Mouse (Mus musculus) neural tube, embryonic 14.5 days (tissue): Measurements from ENCODE around the gene Zfp90. TPM values are rescaled to one million over a fixed set of nuclear protein-coding genes. Genes with fewer than 3 reads are reported as not detected.

ENCODE experiments used
- ATAC-seq: fragments of 200-750 bp; cut with Nextera tagmentation; 2 replicates; pipeline ENCODE4 v1.8.0; 2017; ENCODE audit warnings: low read depth, mild to moderate bottlenecking, moderate TSS enrichment, moderate library complexity
- H3K27ac ChIP-seq: fragments of 300-500 bp; sonication (generic); 2 replicates; pipeline ENCODE4 v1.5.1; 2014; ENCODE audit warnings: low read depth, mild to moderate bottlenecking, control low read depth, low read length, moderate library complexity, mixed read lengths
- H3K27me3 ChIP-seq: fragments of 300-500 bp; sonication (generic); 2 replicates; pipeline ENCODE4 v1.6.1; 2014; ENCODE audit warnings: low read length; ENCODE audit not compliant: control insufficient read depth, insufficient read depth
- H3K36me3 ChIP-seq: fragments of 300-500 bp; sonication (generic); 2 replicates; pipeline ENCODE4 v1.6.1; 2014; ENCODE audit warnings: low read length, mixed read lengths; ENCODE audit not compliant: control insufficient read depth, insufficient read depth
- H3K4me1 ChIP-seq: fragments of 300-500 bp; sonication (generic); 2 replicates; pipeline ENCODE4 v1.6.1; 2014; ENCODE audit warnings: low read length; ENCODE audit not compliant: control insufficient read depth, insufficient read depth
- H3K4me2 ChIP-seq: fragments of 300-500 bp; sonication (generic); 2 replicates; pipeline ENCODE4 v1.6.1; 2014; ENCODE audit warnings: mild to moderate bottlenecking, low read depth, low read length, control low read depth
- H3K4me3 ChIP-seq: fragments of 300-500 bp; sonication (generic); 2 replicates; pipeline ENCODE4 v1.5.1; 2014; ENCODE audit warnings: low read depth, low read length, control low read depth, mixed read lengths
- H3K9ac ChIP-seq: fragments of 300-500 bp; sonication (generic); replicated peaks from 2 replicates; pipeline ENCODE4 v1.6.1; 2014; ENCODE audit warnings: low read depth, mild to moderate bottlenecking, control low read depth, low read length, mixed read lengths
- H3K9me3 ChIP-seq: fragments of 300-500 bp; sonication (generic); 2 replicates; pipeline ENCODE4 v1.6.1; 2016; ENCODE audit warnings: low read length; ENCODE audit not compliant: control insufficient read depth
- WGBS: fragments of 180-500 bp; shearing (Covaris S2); extraction: QIAGEN DNeasy Blood & Tissue Kit; methylation state at CpG from one replicate; pipeline ENCODE4 v1.1.7; 2014; 5-methylcytosine and 5-hydroxymethylcytosine counted together
- polyA plus RNA-seq: library from polyadenylated mRNA; unstranded; fragments of >200 nt; fragmentation: Nextera tagmentation; extraction: Ambion mirVana; gene quantifications from 2 replicates; pipeline ENCODE4 v1.2.1, GENCODE M21; 2014

Zfp90 gene
- polyA plus RNA-seq, 1 experiment from 2014 or later: 46.8 TPM

GRCm38 (mm10) chr8:106452701-106453481 is 37.8 kb downstream of the Zfp90 start:
- no peak for ATAC-seq
- Histone ChIP-seq H3K4me1 (0 out of 2 replicates have a peak, but pooled peaks cover 3% of the 10 kb centered on the region), H3K4me2 (no peak overlapping the region), H3K36me3 (no peaks in the 10 kb centered on the region), H3K9me3 (no peaks in the 10 kb centered on the region), H3K27ac (no peak overlapping the region), H3K4me3 (no peak overlapping the region), H3K27me3 (no peaks in the 10 kb centered on the region), H3K9ac (no peak overlapping the region)
- WGBS: 58% methylated on average over 12 of the region's 12 CpGs

GRCm38 (mm10) chr8:106454036-106454435 is 38.9 kb downstream of the Zfp90 start:
- Histone ChIP-seq H3K4me2 (no peak overlapping the region), H3K4me1 (0 out of 2 replicates have a peak, but pooled peaks cover 3% of the 10 kb centered on the region), H3K27me3 (no peaks in the 10 kb centered on the region), H3K36me3 (no peaks in the 10 kb centered on the region), H3K9ac (no peak overlapping the region), H3K4me3 (no peak overlapping the region), H3K9me3 (no peaks in the 10 kb centered on the region), H3K27ac (no peak overlapping the region)
- no peak for ATAC-seq
- WGBS: 76% methylated on average over 11 of the region's 11 CpGs

- no peaks in the 10 kb centered on the region for H3K36me3 ChIP-seq
- no peaks in the 10 kb centered on the region for H3K4me1 ChIP-seq
- no peak overlapping the region for H3K27ac ChIP-seq
- ATAC-seq: no peak
- 86% methylated on average over 5 of the region's 5 CpGs for WGBS
- no peak overlapping the region for H3K4me2 ChIP-seq
- H3K9ac ChIP-seq: no peak overlapping the region
- H3K4me3 ChIP-seq: no peak overlapping the region
- no peaks in the 10 kb centered on the region for H3K9me3 ChIP-seq
- no peaks in the 10 kb centered on the region for H3K27me3 ChIP-seq
Observed at GRCm38 (mm10) chr8:106462131-106462530, 47.0 kb downstream of the Zfp90 start.

GRCm38 (mm10) chr8:106463795-106464194 is 48.7 kb downstream of the Zfp90 start:
- H3K27ac ChIP-seq: no peak overlapping the region
- H3K36me3 ChIP-seq: no peaks in the 10 kb centered on the region
- H3K4me3 ChIP-seq: no peak overlapping the region
- H3K9me3 ChIP-seq: no peaks in the 10 kb centered on the region
- WGBS: 86% methylated on average over 6 of the region's 6 CpGs
- H3K9ac ChIP-seq: no peak overlapping the region
- no peaks in the 10 kb centered on the region for H3K4me1 ChIP-seq
- H3K27me3 ChIP-seq: no peaks in the 10 kb centered on the region
- ATAC-seq: no peak
- H3K4me2 ChIP-seq: no peak overlapping the region

- Histone ChIP-seq H3K9me3 (no peaks in the 10 kb centered on the region), H3K36me3 (no peaks in the 10 kb centered on the region)
- 59% methylated on average over 7 of the region's 7 CpGs for WGBS
Observed at GRCm38 (mm10) chr8:106469485-106469884, 54.4 kb downstream of the Zfp90 start.

GRCm38 (mm10) chr8:106474001-106474400 is 58.9 kb downstream of the Zfp90 start:
- H3K4me3 ChIP-seq: no peak overlapping the region
- WGBS: 95% methylated on average over 5 of the region's 5 CpGs
- no peaks in the 10 kb centered on the region for H3K9me3 ChIP-seq
- H3K4me1 ChIP-seq: no peaks in the 10 kb centered on the region
- no peaks in the 10 kb centered on the region for H3K36me3 ChIP-seq
- H3K27me3 ChIP-seq: no peaks in the 10 kb centered on the region
- no peak overlapping the region for H3K27ac ChIP-seq
- H3K9ac ChIP-seq: no peak overlapping the region
- no peak for ATAC-seq
- no peak overlapping the region for H3K4me2 ChIP-seq

More at GRCm38 (mm10) chr8:106469485-106469884, 54.4 kb downstream of the Zfp90 start:
- no peaks in the 10 kb centered on the region for H3K4me1 ChIP-seq
- H3K27ac ChIP-seq: no peak overlapping the region
- no peak overlapping the region for H3K9ac ChIP-seq
- H3K4me2 ChIP-seq: no peak overlapping the region
- H3K27me3 ChIP-seq: no peaks in the 10 kb centered on the region
- no peak overlapping the region for H3K4me3 ChIP-seq
- ATAC-seq: no peak

Other genes starting within 250 kb of the Zfp90 start
- gene Slc7a6, start 246.5 kb upstream of the Zfp90 start, polyA plus RNA-seq: 65.3 and 74.7 TPM in 2 replicates
- 38.0 and 38.7 TPM in 2 replicates for gene Slc7a6os, start 204.4 kb upstream of the Zfp90 start, polyA plus RNA-seq
- 65.7 and 67.8 TPM in 2 replicates for gene Prmt7, start 204.4 kb upstream of the Zfp90 start, polyA plus RNA-seq
- gene Smpd3, start 77.3 kb upstream of the Zfp90 start, polyA plus RNA-seq: 39.5 and 43.3 TPM in 2 replicates
- gene 6030452D12Rik, start 85.2 kb downstream of the Zfp90 start, polyA plus RNA-seq: not detected in 2 replicates
- 4.1 and 4.6 TPM in 2 replicates for gene Cdh3, start 95.6 kb downstream of the Zfp90 start, polyA plus RNA-seq
- 6.3 and 7.9 TPM in 2 replicates for gene Gm10073, start 158.1 kb downstream of the Zfp90 start, polyA plus RNA-seq
- gene Cdh1, start 188.0 kb downstream of the Zfp90 start, polyA plus RNA-seq: 0.19 and 4.5 TPM in 2 replicates